Mouse (Mus musculus): ENCODE measurements at regions not wholly inside any gene's neighbourhood (a gene's known extent, or its start where the extent isn't known, plus 50 kb on each side); places are given as distances from the start of the nearest gene placed in this dataset.

DNA sequence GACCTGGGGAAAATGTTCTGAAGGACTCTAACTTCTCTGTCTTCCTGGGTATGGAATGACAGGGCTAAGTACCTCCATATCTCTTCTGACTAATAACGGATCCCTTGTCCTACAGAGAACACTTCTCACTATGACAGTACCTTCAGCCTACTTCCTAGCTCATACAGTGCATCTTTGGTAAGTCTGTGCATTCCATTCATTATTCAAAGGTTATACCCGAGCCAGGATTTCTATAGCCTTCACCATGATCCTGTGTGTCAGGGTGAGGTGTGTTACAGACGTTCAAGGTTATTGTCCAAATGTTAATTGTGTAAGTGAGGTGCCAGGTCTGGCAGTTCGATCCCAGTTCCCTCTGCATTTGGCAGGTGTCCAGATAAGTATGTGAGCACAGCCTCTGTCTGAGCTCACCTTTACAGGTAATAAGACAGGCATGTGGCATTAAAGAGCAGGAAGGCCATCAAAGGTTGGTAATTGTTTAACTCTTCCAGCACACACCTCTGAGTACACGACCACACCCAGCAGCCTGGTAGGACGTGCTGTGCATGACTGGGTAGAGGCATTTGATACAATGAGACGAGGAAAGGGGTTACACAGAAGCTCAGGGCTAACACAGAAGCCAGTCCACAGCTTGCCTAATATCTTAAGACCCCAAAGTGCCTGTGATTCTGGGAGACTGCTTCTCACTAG is 96.3 kb upstream of the Bmp2 start:
- no peaks in the 10 kb centered on the region for H3K36me3 ChIP-seq (ENCODE audit: insufficient read depth, low read length)
- H3K4me1 ChIP-seq (replicated peaks; ENCODE audit: low read depth, low read length): no peaks in the 10 kb centered on the region
- no peak overlapping the region for H3K4me3 ChIP-seq (replicated peaks; ENCODE audit: low read length)
- H3K27me3 ChIP-seq (ENCODE audit: insufficient read depth, low read length): no peaks in the 10 kb centered on the region
- no peak for TF ChIP-seq POU5F1 (IDR thresholded peaks at IDR 0.05; ENCODE audit: borderline replicate concordance, low read length)
- no peaks in the 10 kb centered on the region for H3K9me3 ChIP-seq (ENCODE audit: low read length)

DNA sequence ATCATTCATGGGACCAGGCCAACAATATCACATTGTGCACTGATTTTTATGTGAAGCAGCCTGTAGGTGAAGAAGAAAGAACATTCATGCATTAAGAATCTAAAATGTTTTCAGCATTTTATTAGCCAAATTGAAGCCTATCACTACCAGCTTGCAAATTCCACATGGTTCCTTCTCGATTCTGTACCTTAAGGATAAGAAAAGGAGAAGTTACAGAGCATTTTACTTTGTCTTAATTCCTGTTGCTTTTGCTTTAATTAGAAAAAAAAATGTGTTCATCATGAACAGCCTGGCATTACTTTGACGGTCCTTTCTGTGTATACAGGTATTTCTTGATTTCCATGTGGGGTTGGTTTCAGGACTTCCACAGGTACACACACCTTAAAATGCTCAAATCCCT is 95.2 kb upstream of the Bmp2 start:
- TF ChIP-seq POU5F1 (IDR thresholded peaks at IDR 0.05; ENCODE audit: borderline replicate concordance, low read length) (no peak), NANOG (IDR thresholded peaks at IDR 0.05; ENCODE audit: borderline replicate concordance, low read length) (no peak), CTCF (conservative IDR thresholded peaks at IDR 0.05; ENCODE audit: low read length) (no peak)
- Histone ChIP-seq H3K9me3 (ENCODE audit: low read length) (no peaks in the 10 kb centered on the region), H3K27me3 (ENCODE audit: insufficient read depth, low read length) (no peaks in the 10 kb centered on the region), H3K36me3 (ENCODE audit: insufficient read depth, low read length) (no peaks in the 10 kb centered on the region), H3K4me3 (replicated peaks; ENCODE audit: low read length) (no peak overlapping the region), H3K4me1 (replicated peaks; ENCODE audit: low read depth, low read length) (no peaks in the 10 kb centered on the region)

DNA sequence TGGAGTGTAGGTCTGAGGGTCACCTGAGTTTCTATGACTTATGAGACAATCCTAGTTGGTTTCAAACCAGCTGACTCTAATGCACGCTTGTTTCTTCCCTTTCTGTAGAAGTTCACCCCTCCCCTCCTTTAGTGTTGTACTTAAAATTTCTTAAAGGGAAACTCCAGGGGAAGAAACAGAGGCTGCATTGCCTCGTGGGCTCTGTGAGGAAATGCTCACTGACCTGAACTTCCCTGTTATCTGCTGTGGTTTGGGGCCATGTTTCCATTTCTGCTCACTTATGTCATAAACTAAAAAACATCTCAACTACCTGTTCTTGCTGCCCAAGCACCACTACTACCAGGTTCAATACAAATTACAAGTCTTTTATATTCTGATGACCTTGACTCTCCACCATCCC is 93.2 kb upstream of the Bmp2 start:
- no peak for TF ChIP-seq CTCF (conservative IDR thresholded peaks at IDR 0.05; ENCODE audit: low read length)
- TF ChIP-seq NANOG (IDR thresholded peaks at IDR 0.05; ENCODE audit: borderline replicate concordance, low read length): no peak
- TF ChIP-seq POU5F1 (IDR thresholded peaks at IDR 0.05; ENCODE audit: borderline replicate concordance, low read length): no peak
- H3K9me3 ChIP-seq (ENCODE audit: low read length): no peaks in the 10 kb centered on the region
- H3K4me3 ChIP-seq (replicated peaks; ENCODE audit: low read length): no peak overlapping the region
- H3K4me1 ChIP-seq (replicated peaks; ENCODE audit: low read depth, low read length): no peaks in the 10 kb centered on the region
- H3K27me3 ChIP-seq (ENCODE audit: insufficient read depth, low read length): no peaks in the 10 kb centered on the region
- no peaks in the 10 kb centered on the region for H3K36me3 ChIP-seq (ENCODE audit: insufficient read depth, low read length)

DNA sequence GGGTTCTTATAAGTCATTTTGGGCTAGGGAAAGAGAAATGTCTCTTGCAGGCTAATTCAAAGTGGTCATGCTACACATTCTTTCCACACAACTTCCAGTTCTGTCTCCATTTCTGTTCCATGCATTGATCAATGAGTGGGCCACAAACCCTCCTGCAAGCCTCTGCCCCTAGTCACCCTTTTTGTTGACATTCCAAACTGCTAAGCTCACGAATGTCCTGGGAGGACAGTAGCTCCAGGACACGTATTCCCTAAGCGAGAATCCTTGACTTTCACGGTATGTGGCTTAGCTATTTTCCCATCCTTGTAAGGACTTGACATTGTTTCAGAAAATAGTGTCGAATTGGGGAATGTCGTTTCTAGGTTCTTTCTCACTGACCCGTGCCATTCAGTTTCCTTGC is 91.1 kb upstream of the Bmp2 start:
- TF ChIP-seq CTCF (conservative IDR thresholded peaks at IDR 0.05; ENCODE audit: low read length) (no peak), NANOG (IDR thresholded peaks at IDR 0.05; ENCODE audit: borderline replicate concordance, low read length) (no peak), POU5F1 (IDR thresholded peaks at IDR 0.05; ENCODE audit: borderline replicate concordance, low read length) (no peak)
- no peak overlapping the region for H3K4me3 ChIP-seq (replicated peaks; ENCODE audit: low read length)
- H3K4me1 ChIP-seq (replicated peaks; ENCODE audit: low read depth, low read length): no peaks in the 10 kb centered on the region
- H3K36me3 ChIP-seq (ENCODE audit: insufficient read depth, low read length): no peaks in the 10 kb centered on the region
- H3K9me3 ChIP-seq (ENCODE audit: low read length): no peaks in the 10 kb centered on the region
- H3K27me3 ChIP-seq (ENCODE audit: insufficient read depth, low read length): no peaks in the 10 kb centered on the region

DNA sequence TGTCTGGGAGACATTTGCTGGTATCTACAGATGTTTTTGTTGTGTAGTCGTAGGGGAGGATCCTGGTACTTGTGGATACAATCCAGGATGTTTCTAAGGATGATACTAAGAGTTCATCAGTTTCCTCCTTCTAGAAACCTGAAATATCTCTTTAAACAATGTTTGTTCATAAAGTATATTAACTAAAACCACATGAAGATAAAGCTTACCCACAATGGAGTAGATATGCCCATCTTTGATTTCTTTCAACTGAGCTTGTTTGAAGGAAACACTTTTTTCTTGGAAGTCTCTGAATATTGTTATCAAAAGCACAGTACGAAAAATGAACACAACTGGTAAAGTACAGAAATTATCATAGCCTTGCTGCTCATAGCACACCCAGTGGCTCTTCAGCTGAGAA is 89.6 kb upstream of the Bmp2 start:
- Histone ChIP-seq H3K27me3 (ENCODE audit: insufficient read depth, low read length) (no peaks in the 10 kb centered on the region), H3K4me1 (replicated peaks; ENCODE audit: low read depth, low read length) (no peaks in the 10 kb centered on the region), H3K4me3 (replicated peaks; ENCODE audit: low read length) (no peak overlapping the region), H3K36me3 (ENCODE audit: insufficient read depth, low read length) (no peaks in the 10 kb centered on the region), H3K9me3 (ENCODE audit: low read length) (no peaks in the 10 kb centered on the region)
- TF ChIP-seq POU5F1 (IDR thresholded peaks at IDR 0.05; ENCODE audit: borderline replicate concordance, low read length): no peak
- no peak for TF ChIP-seq NANOG (IDR thresholded peaks at IDR 0.05; ENCODE audit: borderline replicate concordance, low read length)
- no peak for TF ChIP-seq CTCF (conservative IDR thresholded peaks at IDR 0.05; ENCODE audit: low read length)

DNA sequence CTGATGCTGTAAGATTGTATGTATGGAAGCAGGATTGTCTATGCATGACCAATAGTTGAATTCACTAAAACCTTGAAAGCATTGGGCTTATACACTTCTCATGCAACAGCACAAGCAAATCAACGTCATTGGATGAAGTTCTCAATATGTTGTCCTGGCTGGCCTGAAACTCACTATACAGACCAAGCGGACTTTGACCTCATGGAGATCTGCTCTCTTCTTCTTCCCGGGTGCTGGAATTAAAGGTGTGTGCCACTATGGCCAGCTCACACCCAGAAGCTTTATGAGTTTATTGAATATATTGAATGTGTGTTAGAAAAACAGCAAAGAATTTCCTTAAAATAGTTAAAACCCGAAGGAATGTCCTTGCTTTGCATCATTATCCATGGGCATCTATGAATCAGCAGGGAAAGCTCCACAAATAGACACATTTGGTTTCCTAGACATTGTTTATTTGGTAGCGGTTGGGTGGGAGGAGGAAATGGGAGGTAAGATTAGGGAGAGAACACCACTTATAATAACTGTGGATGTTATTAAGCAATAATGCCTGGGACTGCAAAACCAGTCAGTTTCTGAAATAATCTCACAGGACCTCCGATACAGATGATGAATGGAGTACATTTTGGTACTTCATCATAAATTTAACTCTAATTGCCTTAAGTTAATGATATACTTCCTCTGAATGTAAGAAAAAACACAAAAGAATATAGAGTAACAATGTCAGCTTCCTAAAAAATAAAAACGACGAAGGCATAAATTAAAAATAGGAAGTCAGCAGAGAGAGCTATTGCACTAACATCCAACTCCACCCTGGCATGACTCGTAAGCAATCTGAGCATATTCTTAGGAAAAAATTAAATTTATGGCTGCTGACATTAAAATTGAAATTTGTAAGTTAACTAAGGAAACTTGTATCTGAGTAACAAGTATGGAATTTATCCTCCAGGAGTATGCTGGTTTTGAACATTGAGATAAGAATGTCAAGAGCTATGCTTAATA is 84.5 kb upstream of the Bmp2 start:
- no peaks in the 10 kb centered on the region for H3K36me3 ChIP-seq (ENCODE audit: insufficient read depth, low read length)
- no peaks in the 10 kb centered on the region for H3K4me1 ChIP-seq (replicated peaks; ENCODE audit: low read depth, low read length)
- no peak overlapping the region for H3K4me3 ChIP-seq (replicated peaks; ENCODE audit: low read length)
- TF ChIP-seq POU5F1 (IDR thresholded peaks at IDR 0.05; ENCODE audit: borderline replicate concordance, low read length) (no peak), CTCF (conservative IDR thresholded peaks at IDR 0.05; ENCODE audit: low read length) (no peak), NANOG (IDR thresholded peaks at IDR 0.05; ENCODE audit: borderline replicate concordance, low read length) (no peak)
- no peaks in the 10 kb centered on the region for H3K9me3 ChIP-seq (ENCODE audit: low read length)
- no peaks in the 10 kb centered on the region for H3K27me3 ChIP-seq (ENCODE audit: insufficient read depth, low read length)

DNA sequence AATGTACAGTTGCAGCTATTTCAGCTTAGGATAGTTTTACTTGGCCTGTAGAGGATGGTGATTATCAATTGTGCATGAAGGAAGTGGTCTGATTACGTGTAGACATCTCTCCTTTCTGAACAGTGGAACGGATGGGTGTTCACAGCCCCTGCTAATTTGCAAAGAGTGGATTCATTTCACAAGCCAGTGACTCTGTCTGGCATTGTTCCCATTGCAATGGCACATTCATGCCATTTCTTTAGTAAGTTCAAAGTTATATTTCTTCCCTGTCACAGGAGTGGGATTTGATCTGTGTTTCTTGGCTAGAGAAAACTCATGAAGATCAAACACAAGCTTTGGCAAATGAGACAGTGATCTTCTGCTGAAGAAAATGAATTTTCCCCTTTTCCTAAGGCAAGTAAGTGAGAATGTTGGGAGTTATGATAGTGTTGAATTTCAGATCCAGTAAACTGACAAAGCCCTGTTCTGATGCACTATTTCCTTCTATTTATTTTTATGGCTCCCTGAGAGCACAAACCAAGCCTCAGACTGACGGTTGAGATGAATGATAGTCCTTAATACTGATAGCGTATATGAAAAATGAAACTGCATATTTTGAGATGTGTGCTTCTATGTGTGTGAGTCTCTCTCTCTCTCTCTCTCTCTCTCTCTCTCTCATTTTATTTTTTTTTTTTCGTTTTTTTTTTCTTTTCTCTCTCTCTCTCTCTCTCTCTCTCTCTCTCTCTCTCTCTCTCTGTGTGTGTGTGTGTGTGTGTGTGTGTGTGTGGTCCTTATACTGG is 78.8 kb upstream of the Bmp2 start:
- Histone ChIP-seq H3K27me3 (ENCODE audit: insufficient read depth, low read length) (no peaks in the 10 kb centered on the region), H3K9me3 (ENCODE audit: low read length) (no peaks in the 10 kb centered on the region), H3K4me1 (replicated peaks; ENCODE audit: low read depth, low read length) (no peaks in the 10 kb centered on the region), H3K36me3 (ENCODE audit: insufficient read depth, low read length) (no peaks in the 10 kb centered on the region), H3K4me3 (replicated peaks; ENCODE audit: low read length) (no peak overlapping the region)
- no peak for TF ChIP-seq CTCF (conservative IDR thresholded peaks at IDR 0.05; ENCODE audit: low read length)
- TF ChIP-seq NANOG (IDR thresholded peaks at IDR 0.05; ENCODE audit: borderline replicate concordance, low read length): no peak
- TF ChIP-seq POU5F1 (IDR thresholded peaks at IDR 0.05; ENCODE audit: borderline replicate concordance, low read length): no peak

DNA sequence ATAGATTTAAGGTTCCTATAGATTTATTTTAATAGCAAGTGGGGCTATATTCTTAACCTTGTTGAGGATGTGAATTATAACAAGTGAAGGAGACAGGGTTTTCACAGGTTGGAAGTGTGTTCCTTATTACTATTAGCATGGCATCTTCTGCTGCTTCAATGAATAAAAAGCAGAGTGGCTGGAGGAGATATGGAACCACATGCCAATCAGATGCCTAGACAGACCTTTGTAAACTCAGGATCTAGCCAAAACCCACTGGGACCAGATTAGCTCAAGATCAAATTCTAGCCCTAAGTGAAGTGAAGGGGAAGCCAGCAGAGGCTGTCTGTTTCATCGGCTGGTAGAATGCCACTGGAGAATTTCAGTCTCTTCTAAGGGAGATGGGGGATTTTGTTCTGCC is 77.8 kb upstream of the Bmp2 start:
- no peaks in the 10 kb centered on the region for H3K36me3 ChIP-seq (ENCODE audit: insufficient read depth, low read length)
- H3K4me1 ChIP-seq (replicated peaks; ENCODE audit: low read depth, low read length): no peaks in the 10 kb centered on the region
- no peak overlapping the region for H3K4me3 ChIP-seq (replicated peaks; ENCODE audit: low read length)
- H3K9me3 ChIP-seq (ENCODE audit: low read length): no peaks in the 10 kb centered on the region
- H3K27me3 ChIP-seq (ENCODE audit: insufficient read depth, low read length): no peaks in the 10 kb centered on the region
- TF ChIP-seq CTCF (conservative IDR thresholded peaks at IDR 0.05; ENCODE audit: low read length): no peak
- no peak for TF ChIP-seq POU5F1 (IDR thresholded peaks at IDR 0.05; ENCODE audit: borderline replicate concordance, low read length)
- TF ChIP-seq NANOG (IDR thresholded peaks at IDR 0.05; ENCODE audit: borderline replicate concordance, low read length): no peak

Data from E14TG2a.4 (cell line).